Mouse (Mus musculus): ENCODE results near the gene Gm14288. TPM values are rescaled to one million over a fixed set of nuclear protein-coding genes. Genes with fewer than 3 reads are reported as not detected.
"Not testable (repeated sequence)": the region's sequence is repeated elsewhere in the genome, so short reads cannot be mapped to it uniquely, and the experiment has no call there.

The Gm14288 gene
- 9.4 and 10.6 TPM in 2 replicates for total RNA-seq (2014; fragmentation: Nextera tagmentation)
- 1.9 and 10.2 TPM in 2 replicates for total RNA-seq (2017)
- polyA plus RNA-seq (2012): not detected in 2 replicates

DNA sequence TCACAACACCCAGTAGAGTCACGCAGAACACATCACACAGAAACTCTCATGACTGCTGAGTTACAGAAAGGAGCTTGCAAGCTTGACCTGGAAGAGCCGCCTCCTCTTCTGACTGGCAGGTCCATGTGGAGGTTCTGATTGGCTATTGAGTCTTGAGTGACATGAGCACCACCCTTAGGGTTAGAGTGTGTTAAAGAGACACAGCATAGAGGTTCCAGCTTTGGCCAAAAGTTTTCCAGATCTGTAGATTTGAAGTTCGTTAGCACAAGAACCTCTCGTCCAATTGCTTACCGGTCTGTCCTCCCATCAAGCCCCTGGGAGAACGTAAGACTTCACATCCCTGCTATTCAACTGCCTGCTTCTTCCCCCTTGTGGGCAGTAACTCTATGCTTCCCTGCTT, at the start of gene Gm14288:
Gene Gm14288, minus strand, starts transcription at position 101 of the 400 bp plus-strand sequence.
- H3K9me3 ChIP-seq (replicated peaks); DNase-seq (ENCODE audit: low spot score); H3K4me1 ChIP-seq (ENCODE audit: insufficient read depth, low read depth, low read length); H3K36me3 ChIP-seq (replicated peaks); H3K4me3 ChIP-seq (ENCODE audit: low read depth, low read length); H3K27me3 ChIP-seq (ENCODE audit: insufficient read depth, low read length); ATAC-seq (ENCODE audit: extremely low read depth, insufficient number of reproducible peaks, low FRiP score, poor library complexity, severe bottlenecking): not testable (repeated sequence)

DNA sequence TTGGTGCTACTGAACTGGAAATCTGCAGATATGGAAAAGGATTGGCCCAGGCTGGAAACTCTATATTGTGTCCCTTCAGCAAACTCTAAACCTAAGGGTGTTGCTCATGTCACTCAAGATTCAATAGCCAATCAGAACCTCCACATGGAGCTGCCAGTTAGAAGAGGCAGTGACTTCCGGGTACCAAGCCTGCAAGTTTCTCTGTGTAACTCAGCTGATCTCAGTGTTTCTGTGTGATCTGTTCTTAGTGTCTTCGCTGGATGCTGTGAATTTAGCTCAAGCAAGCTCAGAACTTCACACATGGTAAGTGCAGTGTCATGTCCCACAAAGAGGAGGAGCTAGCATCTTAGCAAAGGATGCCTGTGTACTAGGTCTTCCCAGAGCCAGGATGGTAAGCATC, 59.7 kb downstream of the Gm14288 start, which contains the start of gene Gm2007:
Gene Gm2007, plus strand, starts transcription at position 301 of the 400 bp plus-strand sequence.
- not testable (repeated sequence) for ATAC-seq (ENCODE audit: extremely low read depth, insufficient number of reproducible peaks, low FRiP score, poor library complexity, severe bottlenecking); H3K36me3 ChIP-seq (replicated peaks); H3K4me3 ChIP-seq (ENCODE audit: low read depth, low read length)

More for the DNA sequence above, 59.7 kb downstream of the Gm14288 start, which contains the start of gene Gm2007:
- H3K9me3 ChIP-seq (replicated peaks); H3K4me1 ChIP-seq (ENCODE audit: insufficient read depth, low read depth, low read length); H3K27me3 ChIP-seq (ENCODE audit: insufficient read depth, low read length); DNase-seq (ENCODE audit: low spot score): not testable (repeated sequence)

Other genes starting within 250 kb of the Gm14288 start
- gene Gm11007, start 157.1 kb downstream of the Gm14288 start, total RNA-seq (2014; fragmentation: Nextera tagmentation): not detected in 2 replicates
- gene Gm11007, start 157.1 kb downstream of the Gm14288 start, total RNA-seq (2017): 0.06 and 0.16 TPM in 2 replicates
- gene Gm11007, start 157.1 kb downstream of the Gm14288 start, polyA plus RNA-seq (2012): not detected in 2 replicates
- 2.7 TPM in 1 of 2 replicates, not detected in the other for gene Zfp969, start 97.4 kb downstream of the Gm14288 start, total RNA-seq (2014; fragmentation: Nextera tagmentation)
- not detected in 2 replicates for gene Zfp969, start 97.4 kb downstream of the Gm14288 start, total RNA-seq (2017)
- gene Zfp969, start 97.4 kb downstream of the Gm14288 start, polyA plus RNA-seq (2012): 0.13 and 0.18 TPM in 2 replicates
- gene Gm2007, start 59.6 kb downstream of the Gm14288 start, total RNA-seq (2014; fragmentation: Nextera tagmentation): not detected in 2 replicates
- 0.06 and 0.16 TPM in 2 replicates for gene Gm2007, start 59.6 kb downstream of the Gm14288 start, total RNA-seq (2017)
- not detected in 2 replicates for gene Gm2007, start 59.6 kb downstream of the Gm14288 start, polyA plus RNA-seq (2012)
- gene Gm6710, start 68.1 kb upstream of the Gm14288 start, total RNA-seq (2014; fragmentation: Nextera tagmentation): 18.4 and 33.0 TPM in 2 replicates
- 12.5 and 14.3 TPM in 2 replicates for gene Gm6710, start 68.1 kb upstream of the Gm14288 start, total RNA-seq (2017)
- 0.11 and 0.25 TPM in 2 replicates for gene Gm6710, start 68.1 kb upstream of the Gm14288 start, polyA plus RNA-seq (2012)
- gene Zfp966, start 130.0 kb upstream of the Gm14288 start, total RNA-seq (2014; fragmentation: Nextera tagmentation): 18.3 and 20.3 TPM in 2 replicates
- 16.4 and 19.8 TPM in 2 replicates for gene Zfp966, start 130.0 kb upstream of the Gm14288 start, total RNA-seq (2017)
- 0.07 and 0.74 TPM in 2 replicates for gene Zfp966, start 130.0 kb upstream of the Gm14288 start, polyA plus RNA-seq (2012)
- 16.6 and 18.6 TPM in 2 replicates for gene Gm2026, start 164.2 kb upstream of the Gm14288 start, total RNA-seq (2014; fragmentation: Nextera tagmentation)
- gene Gm2026, start 164.2 kb upstream of the Gm14288 start, total RNA-seq (2017): 11.8 and 24.5 TPM in 2 replicates
- gene Gm2026, start 164.2 kb upstream of the Gm14288 start, polyA plus RNA-seq (2012): not detected in 2 replicates